Mouse (Mus musculus) heart, adult 9 months (tissue): Measurements from ENCODE around the gene Adnp.
"Not testable (repeated sequence)": the region's sequence is repeated elsewhere in the genome, so short reads cannot be mapped to it uniquely, and the experiment has no call there.

ENCODE experiments used
- DNase-seq, 2 experiments: peaks; one replicate each; pipeline ENCODE4 v3.0.0; 2022; ENCODE audit warnings: low spot score in 2 of 2

The Adnp gene

DNA sequence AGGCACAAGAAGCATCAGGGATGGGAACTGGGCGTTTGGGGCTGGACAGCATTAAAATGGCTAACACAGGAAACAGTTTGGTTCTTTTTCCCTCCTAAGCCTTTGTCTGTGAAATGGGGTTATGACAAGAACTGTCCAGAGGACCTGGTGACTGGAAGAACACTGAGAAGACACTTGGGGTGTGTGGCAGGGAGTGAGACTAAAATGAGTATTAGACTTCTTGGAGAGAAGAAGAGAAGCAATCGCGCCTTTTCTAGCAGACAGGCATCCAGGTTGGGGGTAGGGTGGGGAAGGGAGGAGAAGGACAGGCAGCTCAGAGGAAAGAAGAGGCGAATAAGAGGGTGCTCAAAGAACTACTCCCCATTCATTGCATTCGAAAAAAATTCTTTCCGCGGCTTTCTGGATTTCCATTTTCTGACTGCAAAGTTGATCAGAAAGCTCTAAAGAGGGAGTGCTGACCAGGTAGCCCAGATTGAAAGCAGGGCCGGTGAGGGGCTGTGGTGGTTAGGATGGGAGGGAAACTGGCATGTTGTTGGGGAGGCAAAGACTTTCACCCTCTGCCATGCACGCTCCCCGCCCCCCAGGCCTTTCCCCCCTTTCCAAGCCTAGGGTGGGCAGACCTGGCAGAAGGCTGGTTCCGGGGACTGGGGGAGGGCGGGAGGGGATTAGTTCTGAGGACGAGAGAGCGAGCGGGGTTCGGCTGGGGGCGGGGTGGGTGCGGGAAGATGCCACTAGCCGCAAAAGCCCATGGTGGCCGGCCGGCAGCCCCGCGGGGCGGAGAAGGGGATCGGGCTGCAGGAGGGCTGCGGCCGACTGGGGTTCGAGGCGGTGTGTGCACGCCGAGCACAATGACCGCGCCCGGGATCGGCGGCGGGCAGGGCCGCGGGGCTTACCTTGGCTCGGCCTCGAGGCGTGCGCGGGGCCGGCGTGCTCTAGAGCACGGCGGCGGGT, 956 bp downstream of the Adnp start:
- peak in 1 of 2 experiments; percentile 19 for DNase-seq

DNA sequence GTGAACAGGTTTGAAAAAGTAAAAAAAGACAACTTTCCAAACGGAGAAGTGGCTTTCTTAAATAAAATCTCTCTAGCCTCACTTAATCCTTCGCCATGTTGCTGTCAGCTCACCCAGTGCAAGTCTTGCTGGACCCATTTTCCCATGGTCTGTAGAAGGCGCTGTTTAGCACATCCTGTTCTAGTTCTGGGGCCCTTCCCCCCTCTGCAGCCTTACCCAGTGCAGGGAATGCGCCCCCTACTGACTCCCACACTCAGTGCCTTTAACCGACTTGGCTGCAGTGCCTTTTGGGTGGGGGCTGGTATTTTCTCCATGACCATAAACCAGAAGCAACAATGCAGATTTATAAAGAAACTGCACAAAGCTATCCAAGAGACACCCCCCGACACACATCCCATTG, 1.6 kb downstream of the Adnp start:
- DNase-seq = peak; percentile 75

DNA sequence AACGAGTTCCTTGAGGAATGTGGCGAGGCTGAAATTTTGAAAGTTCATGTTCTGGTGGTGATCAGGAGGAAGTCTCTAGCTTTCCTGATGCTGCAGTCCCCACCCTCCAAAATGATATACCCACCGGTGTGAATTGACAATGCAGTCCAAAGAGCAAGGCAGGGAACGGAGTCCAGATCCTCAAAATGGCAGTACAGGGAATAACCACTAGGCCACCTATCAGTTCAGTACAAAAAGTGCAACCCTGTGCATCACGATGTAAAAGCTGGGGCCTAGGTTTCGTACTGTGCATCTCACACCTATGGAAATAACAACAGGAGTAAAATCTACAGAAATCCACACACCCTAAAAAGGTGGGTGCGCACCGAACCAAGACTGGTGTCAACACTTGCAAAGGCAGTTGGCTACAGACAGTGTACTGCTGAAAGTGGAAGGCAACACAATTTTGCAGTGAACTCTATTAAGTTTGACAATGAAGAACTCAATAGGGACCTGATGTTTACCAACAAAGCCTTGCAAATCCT, 2.4 kb downstream of the Adnp start:
- DNase-seq = no peak

DNA sequence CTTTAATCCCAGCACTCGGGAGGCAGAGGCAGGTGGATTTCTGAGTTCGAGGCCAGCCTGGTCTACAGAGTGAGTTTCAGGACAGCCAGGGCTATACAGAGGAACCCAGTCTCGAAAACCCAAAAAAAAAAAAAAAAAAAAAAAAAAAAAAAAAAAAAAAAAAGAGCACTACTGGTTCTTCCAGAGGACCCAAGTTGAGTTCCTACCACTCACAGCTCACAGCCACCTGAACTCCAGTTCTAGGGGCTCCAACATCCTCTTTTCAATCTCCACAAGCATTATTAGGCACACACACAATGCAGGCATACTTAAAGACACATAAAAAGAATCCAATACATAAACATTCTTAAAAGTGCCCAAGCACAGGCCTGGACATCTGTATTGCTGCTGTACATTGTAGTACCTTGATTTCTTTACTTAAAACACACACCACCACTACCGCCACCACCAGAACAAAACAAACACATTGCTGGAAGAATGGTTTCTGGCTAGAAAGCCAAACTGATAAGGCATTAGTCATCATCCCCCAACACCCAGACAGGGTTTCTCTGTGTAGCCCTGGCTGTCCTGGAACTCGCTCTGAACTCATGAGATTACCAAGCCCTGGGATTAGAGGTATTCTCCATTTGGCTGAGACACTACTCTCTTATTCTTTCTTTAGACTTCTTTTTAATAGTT, 6.8 kb downstream of the Adnp start:
- no peak for DNase-seq

DNA sequence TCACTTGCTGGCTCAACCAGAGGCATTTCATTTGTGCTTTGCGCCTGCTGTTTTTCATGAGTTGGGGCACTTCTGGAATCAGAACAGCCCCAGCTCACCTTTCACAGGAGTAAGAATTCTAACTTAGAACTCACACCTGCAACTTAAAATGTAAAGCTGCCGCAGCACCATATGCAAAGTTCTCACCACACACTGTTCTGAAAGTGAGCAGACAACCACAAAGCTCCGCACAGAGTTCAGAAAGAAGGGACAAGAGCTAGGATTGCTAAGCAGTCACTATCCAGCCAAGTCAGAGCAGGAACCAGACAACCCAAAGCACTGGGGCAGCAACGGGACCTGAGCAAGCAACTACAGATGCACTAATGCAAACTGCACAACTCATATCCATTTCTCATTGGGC, 7.4 kb downstream of the Adnp start:
- no peak for DNase-seq

DNA sequence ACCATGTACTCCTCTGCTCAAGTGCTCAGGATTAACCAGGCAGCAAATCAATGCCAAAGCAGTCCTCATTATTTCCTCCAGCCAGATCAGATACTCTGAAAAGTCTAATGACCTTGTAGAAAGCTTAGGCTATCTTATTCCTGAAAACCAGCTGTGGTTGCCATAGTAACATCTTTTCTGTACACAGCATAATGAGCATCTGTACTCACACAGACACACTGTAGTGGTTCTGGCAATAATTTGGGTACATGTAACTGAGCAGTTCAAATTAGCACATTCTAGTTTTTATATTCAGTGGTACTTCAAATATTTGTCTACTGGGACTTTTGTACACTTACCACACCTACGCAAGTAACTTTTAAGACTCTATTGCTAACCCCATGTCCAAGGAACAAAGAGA, 8.5 kb downstream of the Adnp start:
- DNase-seq = no peak

DNA sequence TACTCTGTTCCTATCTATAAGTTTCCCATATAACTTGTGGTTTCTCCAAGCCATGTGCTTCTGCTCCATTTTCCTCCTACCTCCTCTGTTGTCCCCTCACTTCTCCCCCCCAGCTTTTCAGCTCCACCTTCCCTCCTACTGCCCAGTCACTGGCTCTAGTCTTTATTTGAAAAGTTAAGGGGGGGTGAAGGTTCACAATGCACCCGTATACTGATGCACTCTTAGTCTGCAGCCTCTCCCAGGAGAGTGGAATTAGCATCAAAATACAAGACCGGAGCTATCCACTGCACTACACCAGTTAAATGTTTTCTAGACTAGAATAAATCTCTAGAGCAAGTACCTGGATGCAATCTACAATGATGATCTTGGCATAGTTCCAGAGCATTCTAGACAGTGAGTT, 11.2 kb downstream of the Adnp start:
- no peak for DNase-seq

DNA sequence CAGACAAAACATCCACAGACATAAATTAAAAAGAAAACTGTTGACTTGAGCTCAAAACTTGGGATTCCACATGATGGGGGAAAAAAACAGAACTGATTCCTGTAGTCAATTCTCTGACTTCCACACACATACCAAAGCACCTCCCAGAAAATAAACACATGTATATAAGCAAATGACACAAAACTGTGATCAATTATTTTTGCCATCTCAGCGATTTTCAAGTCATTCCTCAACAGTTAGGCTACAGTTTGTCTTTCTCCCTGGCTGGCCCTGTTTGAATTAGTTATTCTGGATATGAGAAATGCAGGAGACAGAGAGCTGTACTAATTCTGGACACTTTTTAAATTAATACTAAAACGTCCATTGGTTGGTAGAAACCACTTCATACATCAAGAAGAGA, 13.2 kb downstream of the Adnp start:
- DNase-seq = no peak

DNA sequence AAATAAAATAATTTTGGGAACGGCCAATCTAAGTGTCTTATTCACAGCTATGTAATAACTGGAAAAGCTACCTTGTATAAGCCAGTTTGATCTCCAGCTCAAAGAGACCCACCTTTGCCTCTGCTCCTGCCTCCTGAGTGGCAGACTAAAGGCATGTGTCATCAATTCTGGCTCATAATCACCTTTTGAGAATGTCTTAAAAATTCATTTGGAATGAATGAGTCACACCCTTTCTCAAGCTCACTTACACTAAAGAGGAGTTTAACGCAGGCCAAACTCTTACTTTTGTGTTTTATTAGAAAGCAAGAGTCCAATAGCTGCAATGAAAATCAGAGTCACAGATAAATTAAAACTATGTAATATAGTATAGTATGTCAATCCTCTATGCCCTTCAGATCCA, 15.1 kb downstream of the Adnp start:
- DNase-seq = no peak

DNA sequence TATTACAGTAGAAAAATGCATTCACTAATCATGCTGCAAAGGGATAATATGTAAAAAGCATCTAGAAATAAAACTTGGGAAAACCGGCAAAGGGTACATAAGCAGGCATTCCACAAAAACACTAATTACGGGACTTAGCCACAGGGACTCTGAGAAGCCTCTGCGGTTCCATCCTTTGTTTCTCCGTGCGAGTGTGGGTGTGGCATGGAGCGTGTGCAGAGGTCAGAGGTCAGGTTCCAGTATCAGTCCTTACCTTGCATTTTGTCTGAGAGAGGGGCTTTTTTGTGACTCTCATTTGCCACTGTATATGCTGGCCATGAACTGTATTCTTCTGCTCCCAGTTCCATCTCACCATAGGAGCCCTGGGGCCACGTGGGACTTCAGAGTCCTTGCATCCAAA, 31.0 kb downstream of the Adnp start:
- no peak for DNase-seq

DNA sequence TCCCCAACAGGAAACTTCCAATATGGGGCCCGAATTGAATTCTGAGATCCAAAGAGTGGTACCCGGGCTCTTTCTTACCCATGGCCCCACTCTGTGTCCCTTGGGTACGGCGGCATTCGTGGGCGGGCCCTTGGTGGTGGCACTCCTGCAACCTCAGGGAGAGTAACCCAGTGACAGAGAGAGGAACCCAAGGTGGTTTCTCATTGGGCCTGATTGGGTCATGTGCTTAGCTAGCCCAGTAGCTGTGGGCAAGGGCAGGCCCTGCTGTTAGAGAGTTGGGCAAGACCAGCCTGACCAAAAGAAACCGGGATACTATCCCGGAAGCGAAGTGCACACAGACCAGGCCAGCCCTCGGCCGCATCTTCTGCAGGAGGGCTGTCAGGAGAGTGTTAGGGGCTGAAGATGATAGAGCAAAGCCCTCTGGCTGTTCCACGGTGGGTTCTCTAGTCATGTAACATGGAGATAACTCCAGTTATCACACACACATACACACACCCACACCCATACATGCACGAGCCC, 36.7 kb downstream of the Adnp start:
- DNase-seq = peak; percentile 72 to 86

DNA sequence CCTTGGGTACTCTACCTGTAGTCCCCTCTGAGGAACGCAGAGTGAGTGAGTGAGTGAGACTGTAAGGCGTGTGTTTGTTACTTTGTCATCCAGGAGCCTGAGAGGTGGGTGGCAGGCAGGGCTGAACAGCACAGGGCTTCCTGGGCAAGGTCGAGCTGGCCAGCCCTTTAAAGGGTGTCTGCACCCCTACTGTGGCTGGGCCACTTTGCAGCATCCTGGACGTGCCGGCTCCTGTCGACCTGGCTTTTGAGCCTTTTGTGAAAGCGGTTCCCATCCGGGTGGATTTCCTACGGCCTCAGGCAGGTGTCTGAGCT, 37.2 kb downstream of the Adnp start:
- DNase-seq = no peak

DNA sequence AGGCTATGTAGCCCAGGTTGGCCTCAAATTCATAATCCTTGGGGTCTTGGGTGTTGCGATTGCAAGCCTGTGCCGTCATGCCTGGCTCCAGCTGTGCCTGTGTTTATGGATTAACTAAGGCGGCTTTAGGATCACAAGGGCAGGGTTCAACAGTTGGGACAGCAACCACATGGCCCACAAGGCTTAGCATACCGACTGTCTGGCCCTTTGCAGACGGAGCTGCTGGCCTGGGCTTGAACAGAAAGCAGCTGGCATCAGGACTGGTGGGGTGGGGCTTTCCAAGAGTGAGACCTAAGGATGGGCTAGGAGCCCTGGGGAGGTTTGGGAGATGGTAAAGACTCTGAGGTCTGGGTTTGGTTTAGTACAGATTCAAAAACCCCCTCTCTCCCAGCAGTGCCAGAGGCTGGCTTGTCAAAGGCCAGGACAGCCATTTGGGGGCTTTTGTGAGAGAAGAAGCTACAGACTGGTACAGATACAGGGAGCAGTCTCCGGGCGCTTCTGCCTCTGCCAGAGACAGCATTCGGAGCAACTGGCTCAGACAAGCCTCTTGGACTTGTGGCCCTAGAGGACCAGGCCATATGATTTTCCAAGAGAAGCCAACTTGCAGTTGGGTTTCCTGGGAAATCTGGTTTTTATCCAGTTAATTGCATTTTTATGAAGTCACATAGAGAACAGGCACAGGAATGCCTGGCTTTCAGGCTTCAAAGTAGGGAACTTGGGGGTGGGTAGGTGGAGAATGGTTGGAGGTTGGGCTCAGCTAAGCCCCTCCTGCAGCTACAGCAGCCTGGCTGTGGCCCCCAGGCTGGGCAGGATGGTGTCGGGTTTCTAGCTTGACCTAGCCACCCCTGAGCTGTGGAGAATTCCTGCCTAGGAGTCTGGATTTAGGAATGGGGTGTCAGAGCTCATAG, 37.8 kb downstream of the Adnp start:
- no peak for DNase-seq

DNA sequence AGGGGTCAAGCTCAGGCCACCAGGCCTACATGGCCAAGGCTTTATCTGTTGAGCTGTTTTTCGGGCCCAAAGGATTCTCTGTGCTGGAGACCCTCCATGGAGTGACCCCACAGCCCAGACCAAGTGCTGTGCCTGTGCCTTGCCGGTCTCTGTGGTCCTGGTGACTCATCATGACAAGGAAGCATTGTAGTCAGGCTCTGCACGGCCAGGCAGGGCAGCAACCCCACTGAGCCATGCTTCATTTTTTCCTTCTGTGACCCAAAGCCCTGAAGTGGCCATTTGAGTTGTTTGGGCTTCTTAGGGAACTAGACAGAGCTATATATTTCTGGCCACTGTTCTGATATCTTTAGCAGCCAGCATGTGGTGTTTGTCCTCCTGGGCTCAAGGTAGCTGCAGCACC, 39.1 kb downstream of the Adnp start:
- DNase-seq = no peak

DNA sequence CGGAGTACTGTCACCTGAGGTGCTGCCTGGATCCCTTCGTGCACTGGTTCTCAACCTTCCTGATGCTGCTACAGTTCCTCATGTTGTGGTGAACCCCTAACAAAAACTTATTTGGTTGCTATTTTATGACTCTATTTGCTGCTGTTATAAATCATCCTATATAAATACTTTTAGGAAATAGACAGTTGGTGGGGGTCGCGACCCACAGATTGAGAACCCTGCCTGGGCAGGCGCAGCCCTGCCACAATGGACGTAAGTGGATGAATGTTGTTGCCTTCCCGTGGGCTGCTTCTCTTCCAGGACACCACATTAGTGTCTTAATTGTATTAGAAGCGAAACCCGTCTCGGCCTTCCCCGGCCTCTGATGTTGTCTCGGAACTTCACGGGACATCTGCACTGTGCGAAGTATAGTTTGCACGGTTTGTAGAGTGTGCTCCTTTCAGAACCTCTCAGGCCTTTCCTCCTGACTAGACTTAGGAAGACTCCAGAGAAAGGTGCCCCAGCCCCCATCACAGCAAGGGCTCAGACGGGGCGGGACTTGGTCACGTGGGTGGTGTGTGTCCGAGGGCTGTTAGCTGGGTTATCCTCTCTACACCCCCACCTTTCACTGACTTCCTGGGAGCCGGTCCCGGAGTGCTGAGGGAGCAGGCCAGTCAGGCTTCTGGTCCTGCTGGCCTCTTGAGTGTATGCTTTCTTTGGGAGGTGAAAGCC, 40.0 kb downstream of the Adnp start:
- DNase-seq = no peak

DNA sequence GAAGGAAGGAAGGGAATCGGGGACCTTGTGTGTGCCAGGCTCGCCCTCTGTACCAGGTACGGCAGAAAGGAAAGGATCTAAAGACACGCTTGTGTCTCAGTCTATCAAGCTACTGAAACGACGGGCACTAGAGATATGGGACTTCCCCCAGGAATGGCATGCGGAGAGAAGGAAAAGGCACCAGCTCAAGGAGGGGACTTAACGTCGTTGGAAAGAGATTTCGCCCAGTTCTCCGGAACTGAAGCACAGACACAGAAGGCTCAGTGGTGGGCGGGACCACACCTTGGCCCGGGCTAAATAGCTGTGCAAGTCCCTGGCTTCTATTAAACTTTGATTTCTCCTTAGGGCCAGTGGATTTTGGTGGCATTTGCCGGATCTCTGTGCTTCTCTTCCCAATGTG, 44.9 kb downstream of the Adnp start:
- no peak for DNase-seq

DNA sequence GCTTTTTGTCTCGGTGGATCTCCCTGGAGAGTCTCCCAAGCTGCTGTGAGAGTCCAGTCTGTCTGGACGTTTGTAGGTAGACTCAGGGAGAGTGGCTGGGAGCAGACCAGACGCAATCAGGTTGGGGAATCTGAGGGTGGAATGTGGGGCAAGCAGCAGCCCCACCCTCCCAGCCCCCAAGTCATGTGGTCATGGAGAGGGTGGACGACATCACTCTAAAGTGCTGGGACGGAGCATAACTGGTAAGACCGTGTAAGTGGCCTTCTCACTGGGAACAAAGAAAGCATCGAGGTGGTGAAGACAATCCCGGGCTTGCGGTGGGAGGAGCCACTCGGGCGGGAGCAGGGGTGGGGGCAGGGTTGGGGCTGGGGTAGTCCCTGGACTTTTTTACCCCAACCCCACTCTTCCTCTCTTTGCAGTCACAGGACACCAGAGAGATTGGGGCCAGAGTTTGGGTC, 45.4 kb downstream of the Adnp start:
- DNase-seq = no peak

DNA sequence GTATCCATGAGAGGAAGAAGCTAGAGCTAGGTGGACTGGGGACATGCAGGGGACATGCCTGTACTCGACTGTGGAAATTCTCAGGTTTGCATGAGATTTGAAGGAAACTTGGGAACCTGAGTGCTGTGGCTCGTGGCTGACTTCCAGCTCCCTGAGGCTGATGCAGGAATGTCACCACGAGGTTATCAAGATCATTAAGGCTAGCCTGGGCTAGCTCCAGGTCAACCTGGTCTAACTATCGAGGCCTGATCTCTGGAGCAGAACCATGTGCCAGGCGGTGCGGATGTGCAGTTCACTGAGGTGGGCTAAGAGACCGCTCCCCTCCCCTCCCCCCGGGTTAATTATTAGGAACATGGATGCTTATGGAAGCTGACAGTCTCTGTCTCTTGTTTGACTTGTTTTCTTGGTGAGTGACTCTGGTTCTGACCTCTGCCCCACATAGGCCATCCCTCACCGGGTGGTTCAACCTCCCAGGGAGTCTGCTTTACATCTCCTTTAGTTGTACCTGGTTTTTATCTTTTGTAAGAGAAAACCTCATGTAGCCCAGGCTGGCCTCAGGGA, 46.5 kb downstream of the Adnp start:
- DNase-seq = no peak

DNA sequence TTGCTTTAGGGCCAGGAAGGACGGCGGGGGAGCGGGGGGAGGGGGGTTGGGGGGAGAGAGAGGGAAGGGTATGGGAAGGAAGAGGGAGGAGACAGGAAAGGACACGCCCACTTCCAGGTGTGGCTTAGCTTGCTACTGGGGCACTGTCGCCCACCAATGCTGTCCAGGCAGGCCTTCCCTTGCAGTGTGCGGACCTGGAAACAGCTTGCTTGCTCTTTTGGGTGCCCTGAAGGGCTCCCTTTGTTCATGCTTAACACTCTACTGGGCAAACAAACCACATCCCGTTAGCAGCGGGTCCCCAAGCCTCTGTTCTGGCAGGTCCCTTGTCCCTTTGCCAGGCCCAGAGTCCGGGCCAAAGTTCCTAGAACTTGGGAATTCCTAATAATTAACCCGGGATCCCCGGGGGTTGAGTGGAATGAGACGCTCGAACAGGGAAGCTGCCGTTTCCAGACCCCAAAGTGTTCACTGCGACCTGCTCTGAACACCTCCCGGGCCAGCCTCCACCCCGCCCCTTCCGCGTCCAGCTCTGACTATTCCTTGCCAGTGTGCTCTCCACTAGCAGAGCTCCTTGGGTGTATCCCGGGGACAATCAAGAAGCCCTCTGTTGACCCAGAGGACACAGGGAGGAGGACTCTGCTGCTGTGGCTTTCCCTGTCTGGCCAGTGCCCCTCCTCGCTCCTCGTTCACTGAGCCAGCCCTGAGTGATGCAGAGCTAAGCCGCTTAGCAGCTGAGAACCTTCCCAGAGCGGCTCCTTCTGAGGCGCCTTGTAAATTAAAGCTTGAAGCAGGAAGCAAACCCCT, 47.8 kb downstream of the Adnp start:
- no peak for DNase-seq

DNA sequence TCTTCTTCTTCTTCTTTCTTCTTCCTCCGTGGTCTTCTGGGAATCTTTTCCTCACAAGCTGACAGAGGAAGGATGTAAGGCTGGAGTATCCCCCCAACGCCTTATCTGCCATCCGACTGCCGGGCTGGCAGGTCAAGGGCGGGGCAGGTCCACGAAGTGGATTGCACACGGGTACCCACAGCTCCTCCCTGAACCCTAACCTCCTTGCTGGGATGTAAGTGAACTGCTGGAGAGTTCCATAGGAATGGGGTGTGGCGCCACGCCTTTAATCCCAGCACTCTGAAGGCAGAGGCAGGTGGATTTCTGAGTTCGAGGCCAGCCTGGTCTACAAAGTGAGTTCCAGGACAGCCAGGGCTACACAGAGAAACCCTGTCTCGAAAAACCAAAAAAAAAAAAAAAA, 48.9 kb downstream of the Adnp start:
- DNase-seq = not testable (repeated sequence)
